Mouse (Mus musculus): Measurements from ENCODE around the gene Gm17387. TPM values are rescaled to one million over a fixed set of nuclear protein-coding genes. Genes with fewer than 3 reads are reported as not detected.

Gm17387 gene
- polyA plus RNA-seq, 1 experiment = not detected

DNA sequence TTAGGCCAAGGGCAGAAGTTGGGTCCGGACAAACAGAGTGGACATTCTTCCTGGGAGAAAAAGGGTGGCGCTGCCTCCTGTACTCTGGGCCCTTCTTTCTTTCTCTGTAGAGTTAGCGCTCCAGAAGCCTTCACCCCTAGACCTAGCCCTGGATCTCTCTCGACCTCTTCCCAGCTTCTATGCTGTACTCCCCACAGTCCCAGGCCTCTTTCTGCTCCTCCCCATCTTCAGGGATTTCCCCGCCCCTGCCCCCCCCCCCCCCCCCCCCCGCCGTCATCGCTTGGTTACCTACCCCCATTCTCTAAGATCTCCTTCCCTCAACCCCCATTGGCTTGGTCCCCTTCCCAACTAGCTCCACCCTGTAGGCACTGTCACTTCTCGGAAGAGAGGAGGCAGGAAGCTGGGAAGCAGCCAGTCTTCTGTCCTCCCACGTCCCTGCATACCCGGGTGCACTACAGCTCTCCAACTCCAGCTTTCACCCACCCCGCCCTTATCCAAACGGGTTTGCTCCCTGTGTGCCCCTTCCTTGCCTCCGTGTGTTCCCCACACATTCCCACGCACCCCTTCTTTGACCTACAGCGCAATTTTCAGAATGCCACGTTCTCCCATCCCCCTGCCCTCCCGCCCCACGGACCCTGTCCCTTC lies 18.8 kb downstream of the Gm17387 start:
- peak overlapping the region; percentile 41 for H3K4me3 ChIP-seq (ENCODE audit: insufficient read depth, low read length)
- no peak for TF ChIP-seq CTCF (IDR thresholded peaks at IDR 0.05; ENCODE audit: low read depth, low read length)
- TF ChIP-seq POLR2A (IDR thresholded peaks at IDR 0.05; ENCODE audit: borderline replicate concordance, low read depth, low read length) = no peak
- H3K27ac ChIP-seq (ENCODE audit: insufficient read depth, low read depth, low read length) = 0 out of 2 replicates have a peak overlapping the region, but pooled peaks have one; percentile 9
- H3K4me1 ChIP-seq (ENCODE audit: control insufficient read depth, insufficient read depth, low read length) = peaks cover 7% of the 10 kb centered on the region

GRCm38 (mm10) chr7:141048226-141049218 lies 19.6 kb downstream of the Gm17387 start:
- H3K27ac ChIP-seq (ENCODE audit: insufficient read depth, low read depth, low read length) = 0 out of 2 replicates have a peak overlapping the region, but pooled peaks have one; percentile 9
- no peak for TF ChIP-seq POLR2A (IDR thresholded peaks at IDR 0.05; ENCODE audit: borderline replicate concordance, low read depth, low read length)
- peak; percentile 92 for TF ChIP-seq CTCF (IDR thresholded peaks at IDR 0.05; ENCODE audit: low read depth, low read length)
- peak overlapping the region; percentile 41 for H3K4me3 ChIP-seq (ENCODE audit: insufficient read depth, low read length)
- H3K4me1 ChIP-seq (ENCODE audit: control insufficient read depth, insufficient read depth, low read length) = peaks cover 7% of the 10 kb centered on the region

DNA sequence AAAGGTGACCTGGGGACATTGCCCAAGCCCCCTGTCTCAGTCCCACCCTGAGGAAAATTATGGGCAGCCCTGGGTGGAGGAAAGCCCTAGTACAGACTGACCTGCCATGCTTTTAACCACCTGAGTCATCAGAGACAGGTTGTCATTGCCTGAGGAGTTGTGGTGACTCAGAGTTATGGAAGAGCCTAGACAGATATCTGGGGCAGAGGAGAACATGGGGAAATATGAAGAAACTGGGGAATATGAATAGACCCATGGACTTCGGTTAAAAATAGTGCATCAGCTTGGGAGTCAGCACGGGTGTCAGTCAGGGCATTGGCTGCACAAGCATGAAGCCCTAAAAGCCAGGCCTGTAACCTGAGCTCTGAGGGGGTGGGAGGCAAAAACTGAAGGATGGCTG lies 20.4 kb downstream of the Gm17387 start:
- no peak for TF ChIP-seq CTCF (IDR thresholded peaks at IDR 0.05; ENCODE audit: low read depth, low read length)
- TF ChIP-seq POLR2A (IDR thresholded peaks at IDR 0.05; ENCODE audit: borderline replicate concordance, low read depth, low read length) = no peak
- H3K27ac ChIP-seq (ENCODE audit: insufficient read depth, low read depth, low read length) = no peak overlapping the region
- peaks cover 7% of the 10 kb centered on the region for H3K4me1 ChIP-seq (ENCODE audit: control insufficient read depth, insufficient read depth, low read length)
- no peak overlapping the region for H3K4me3 ChIP-seq (ENCODE audit: insufficient read depth, low read length)

DNA sequence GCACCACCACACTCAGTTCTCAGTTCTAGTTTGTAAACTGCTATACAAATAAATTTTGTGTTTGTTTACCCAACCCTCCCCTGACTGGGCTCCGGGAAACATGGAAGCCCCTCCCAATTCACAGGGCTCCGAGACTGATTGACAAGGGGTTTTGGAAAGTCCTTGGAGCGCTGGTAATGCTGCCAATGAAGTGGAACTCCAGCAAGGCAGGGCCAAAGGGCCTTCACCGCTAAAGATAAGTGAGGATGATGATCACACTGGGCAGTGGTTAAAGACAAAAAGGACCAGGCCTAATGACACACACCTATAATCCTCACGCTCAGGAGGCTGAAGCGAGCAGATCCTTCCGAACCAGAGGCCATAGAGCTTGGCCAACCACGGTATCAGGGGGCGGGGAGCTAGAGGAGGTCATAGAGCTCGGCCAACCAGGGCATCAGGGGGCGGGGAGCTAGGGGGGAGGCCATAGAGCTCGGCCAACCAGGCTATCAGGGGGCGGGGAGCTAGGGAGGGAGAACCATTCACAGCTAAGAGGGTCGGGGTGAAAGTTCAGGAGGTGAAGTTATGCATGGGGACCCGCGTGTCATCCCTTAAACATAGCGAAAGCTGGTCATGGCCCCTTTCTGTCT lies 22.2 kb downstream of the Gm17387 start:
- H3K27ac ChIP-seq (ENCODE audit: insufficient read depth, low read depth, low read length) = no peak overlapping the region
- H3K4me1 ChIP-seq (ENCODE audit: control insufficient read depth, insufficient read depth, low read length) = peaks cover 7% of the 10 kb centered on the region
- no peak overlapping the region for H3K4me3 ChIP-seq (ENCODE audit: insufficient read depth, low read length)
- no peak for TF ChIP-seq POLR2A (IDR thresholded peaks at IDR 0.05; ENCODE audit: borderline replicate concordance, low read depth, low read length)
- TF ChIP-seq CTCF (IDR thresholded peaks at IDR 0.05; ENCODE audit: low read depth, low read length) = no peak

DNA sequence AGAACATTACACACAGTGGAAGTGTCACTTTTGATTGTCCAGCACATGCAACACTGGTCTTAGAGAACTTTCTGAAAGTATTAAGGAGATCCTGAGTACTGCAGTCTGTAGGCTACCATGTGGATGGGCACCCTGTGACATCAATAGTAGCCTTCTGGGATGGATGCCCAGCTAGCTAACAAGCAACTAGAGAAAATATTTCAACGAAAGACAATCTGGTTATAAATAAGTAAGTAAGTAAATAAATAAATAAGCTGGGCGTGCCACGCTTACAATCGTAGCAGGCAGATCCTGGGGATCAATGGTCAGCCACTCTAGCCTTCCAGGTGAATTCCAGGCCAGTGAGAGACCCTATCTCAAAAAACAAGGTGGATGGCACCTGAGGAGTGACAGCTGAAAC lies 23.1 kb downstream of the Gm17387 start:
- Histone ChIP-seq H3K4me1 (ENCODE audit: control insufficient read depth, insufficient read depth, low read length) (peaks cover 5% of the 10 kb centered on the region), H3K27ac (ENCODE audit: insufficient read depth, low read depth, low read length) (no peak overlapping the region), H3K4me3 (ENCODE audit: insufficient read depth, low read length) (no peak overlapping the region)
- TF ChIP-seq POLR2A (IDR thresholded peaks at IDR 0.05; ENCODE audit: borderline replicate concordance, low read depth, low read length) = no peak
- no peak for TF ChIP-seq CTCF (IDR thresholded peaks at IDR 0.05; ENCODE audit: low read depth, low read length)

GRCm38 (mm10) chr7:141052421-141052820 lies 23.5 kb downstream of the Gm17387 start:
- TF ChIP-seq CTCF (IDR thresholded peaks at IDR 0.05; ENCODE audit: low read depth, low read length) = no peak
- TF ChIP-seq POLR2A (IDR thresholded peaks at IDR 0.05; ENCODE audit: borderline replicate concordance, low read depth, low read length) = no peak
- H3K4me3 ChIP-seq (ENCODE audit: insufficient read depth, low read length) = no peak overlapping the region
- H3K4me1 ChIP-seq (ENCODE audit: control insufficient read depth, insufficient read depth, low read length) = peaks cover 1% of the 10 kb centered on the region
- H3K27ac ChIP-seq (ENCODE audit: insufficient read depth, low read depth, low read length) = no peak overlapping the region

GRCm38 (mm10) chr7:141055785-141056184 lies 26.9 kb downstream of the Gm17387 start:
- Histone ChIP-seq H3K4me1 (ENCODE audit: control insufficient read depth, insufficient read depth, low read length) (no peaks in the 10 kb centered on the region), H3K27ac (ENCODE audit: insufficient read depth, low read depth, low read length) (no peak overlapping the region), H3K4me3 (ENCODE audit: insufficient read depth, low read length) (no peak overlapping the region)
- no peak for TF ChIP-seq POLR2A (IDR thresholded peaks at IDR 0.05; ENCODE audit: borderline replicate concordance, low read depth, low read length)
- no peak for TF ChIP-seq CTCF (IDR thresholded peaks at IDR 0.05; ENCODE audit: low read depth, low read length)

DNA sequence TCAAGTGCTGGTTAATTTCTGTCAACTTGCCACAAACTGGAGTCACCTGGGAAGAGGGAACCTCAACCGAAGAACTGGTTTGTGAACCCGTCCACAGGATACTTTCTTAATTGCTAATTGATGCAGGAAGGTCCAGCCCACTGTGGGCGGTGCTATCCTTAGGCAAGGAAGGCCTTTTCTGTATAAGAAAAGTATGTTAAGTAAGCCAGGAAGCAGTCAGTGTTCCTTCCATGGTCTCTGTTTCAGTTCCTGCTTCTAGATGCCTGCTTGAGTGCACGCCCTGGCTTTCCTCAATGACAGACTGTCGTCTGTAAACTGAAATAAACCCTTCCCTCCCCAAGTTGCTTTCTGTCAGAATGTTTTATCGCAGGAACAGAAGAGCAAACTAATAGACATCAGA lies 28.0 kb downstream of the Gm17387 start:
- no peaks in the 10 kb centered on the region for H3K4me1 ChIP-seq (ENCODE audit: control insufficient read depth, insufficient read depth, low read length)
- H3K27ac ChIP-seq (ENCODE audit: insufficient read depth, low read depth, low read length) = no peak overlapping the region
- H3K4me3 ChIP-seq (ENCODE audit: insufficient read depth, low read length) = no peak overlapping the region
- no peak for TF ChIP-seq CTCF (IDR thresholded peaks at IDR 0.05; ENCODE audit: low read depth, low read length)
- TF ChIP-seq POLR2A (IDR thresholded peaks at IDR 0.05; ENCODE audit: borderline replicate concordance, low read depth, low read length) = no peak

DNA sequence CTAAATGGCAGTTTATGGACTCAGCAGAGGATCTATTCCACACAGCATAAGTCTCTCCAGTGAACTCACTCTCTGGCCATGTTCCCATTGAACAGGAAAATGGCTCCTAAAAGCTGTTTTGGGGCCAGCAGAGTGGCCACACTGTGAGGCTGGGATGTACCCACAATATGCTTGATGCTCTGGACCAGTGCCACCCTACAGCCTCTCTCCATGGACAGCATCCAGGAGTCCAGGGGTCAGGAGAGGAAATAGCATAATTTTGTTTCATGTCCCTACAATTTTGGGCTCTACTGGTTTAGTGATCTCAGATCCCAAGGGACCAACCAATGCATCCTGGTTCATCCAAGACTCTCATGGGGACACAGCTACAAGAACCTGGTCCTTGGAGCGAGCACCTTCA lies 28.6 kb downstream of the Gm17387 start:
- no peaks in the 10 kb centered on the region for H3K4me1 ChIP-seq (ENCODE audit: control insufficient read depth, insufficient read depth, low read length)

More for the DNA sequence above, 28.6 kb downstream of the Gm17387 start:
- no peak overlapping the region for H3K4me3 ChIP-seq (ENCODE audit: insufficient read depth, low read length)
- TF ChIP-seq CTCF (IDR thresholded peaks at IDR 0.05; ENCODE audit: low read depth, low read length) (no peak), POLR2A (IDR thresholded peaks at IDR 0.05; ENCODE audit: borderline replicate concordance, low read depth, low read length) (no peak)
- no peak overlapping the region for H3K27ac ChIP-seq (ENCODE audit: insufficient read depth, low read depth, low read length)
